Mouse (Mus musculus) forebrain, embryonic 12.5 days (tissue): ENCODE data around the gene Lrp1. TPM values are rescaled to one million over a fixed set of nuclear protein-coding genes. Genes with fewer than 3 reads are reported as not detected.

Experiments
- ATAC-seq: fragments of 200-750 bp; cut with Nextera tagmentation; 2 replicates; pipeline ENCODE4 v1.8.0; 2017; ENCODE audit warnings: moderate TSS enrichment; ENCODE audit not compliant: low FRiP score
- H3K27ac ChIP-seq: fragments of 300-500 bp; sonication (generic); 2 replicates; pipeline ENCODE4 v1.5.1; 2016; ENCODE audit warnings: mild to moderate bottlenecking
- H3K27me3 ChIP-seq: fragments of 300-500 bp; sonication (generic); 2 replicates; pipeline ENCODE4 v1.6.1; 2016; ENCODE audit warnings: mild to moderate bottlenecking
- H3K36me3 ChIP-seq: fragments of 300-500 bp; sonication (generic); replicated peaks from 2 replicates; pipeline ENCODE4 v1.6.1; 2016; ENCODE audit warnings: mild to moderate bottlenecking
- H3K4me1 ChIP-seq: fragments of 300-500 bp; sonication (generic); 2 replicates; pipeline ENCODE4 v1.6.1; 2016
- H3K4me2 ChIP-seq: fragments of 300-500 bp; sonication (generic); 2 replicates; pipeline ENCODE4 v1.6.1; 2016; ENCODE audit warnings: mild to moderate bottlenecking, moderate library complexity
- H3K4me3 ChIP-seq: fragments of 300-500 bp; sonication (generic); replicated peaks from 2 replicates; pipeline ENCODE4 v1.5.1; 2016; ENCODE audit warnings: mild to moderate bottlenecking
- H3K9ac ChIP-seq: fragments of 300-500 bp; sonication (generic); 2 replicates; pipeline ENCODE4 v1.6.1; 2016; ENCODE audit warnings: mild to moderate bottlenecking
- H3K9me3 ChIP-seq: fragments of 300-500 bp; sonication (generic); 2 replicates; pipeline ENCODE4 v1.6.1; 2016
- WGBS: fragments of 180-500 bp; shearing (Covaris S2); methylation state at CpG from one replicate; pipeline ENCODE4 v1.1.7; 2016; 5-methylcytosine and 5-hydroxymethylcytosine counted together
- polyA plus RNA-seq: library from polyadenylated mRNA; unstranded; fragments of >200 nt; fragmentation: Nextera tagmentation; extraction: Ambion mirVana; gene quantifications from 2 replicates; pipeline ENCODE4 v1.2.1, GENCODE M21; 2016

The Lrp1 gene
- polyA plus RNA-seq, 1 experiment from 2014 or later, result 81.8 TPM

- peak overlapping the region; percentile 31 for H3K4me2 ChIP-seq
- H3K27me3 ChIP-seq, result peaks cover 64% of the 10 kb centered on the region
- ATAC-seq, result no peak
- peak overlapping the region; percentile 9; the same call in 1 of the 2 replicates for H3K9ac ChIP-seq
- no peaks in the 10 kb centered on the region for H3K9me3 ChIP-seq
- peaks cover 36% of the 10 kb centered on the region for H3K36me3 ChIP-seq
- WGBS, result 7% methylated on average over 30 of the region's 30 CpGs
- no peak overlapping the region for H3K4me3 ChIP-seq
- peaks cover 74% of the 10 kb centered on the region for H3K4me1 ChIP-seq
- peak overlapping the region; percentile 63 for H3K27ac ChIP-seq
Observed at GRCm38 (mm10) chr10:127516576-127517260, 104.2 kb downstream of the Lrp1 start.

- peak overlapping the region; percentile 31 for H3K4me2 ChIP-seq
- peaks cover 36% of the 10 kb centered on the region for H3K36me3 ChIP-seq
- no peak overlapping the region for H3K4me3 ChIP-seq
- H3K27me3 ChIP-seq, result peaks cover 71% of the 10 kb centered on the region
- no peak for ATAC-seq
- H3K9ac ChIP-seq, result peak overlapping the region; percentile 9; the same call in 1 of the 2 replicates
- 14% methylated on average over 8 of the region's 8 CpGs for WGBS
- H3K4me1 ChIP-seq, result peaks cover 74% of the 10 kb centered on the region
- no peaks in the 10 kb centered on the region for H3K9me3 ChIP-seq
- H3K27ac ChIP-seq, result peak overlapping the region; percentile 63; the same call in 1 of the 2 replicates
Observed at GRCm38 (mm10) chr10:127515983-127516459, 104.9 kb downstream of the Lrp1 start.

GRCm38 (mm10) chr10:127515271-127515982 is 105.5 kb downstream of the Lrp1 start:
- no peak overlapping the region for H3K4me2 ChIP-seq
- H3K27ac ChIP-seq, result no peak overlapping the region
- no peaks in the 10 kb centered on the region for H3K9me3 ChIP-seq
- H3K9ac ChIP-seq, result no peak overlapping the region
- H3K27me3 ChIP-seq, result peaks cover 77% of the 10 kb centered on the region
- H3K4me3 ChIP-seq, result no peak overlapping the region
- H3K36me3 ChIP-seq, result peaks cover 31% of the 10 kb centered on the region
- peaks cover 74% of the 10 kb centered on the region for H3K4me1 ChIP-seq
- ATAC-seq, result no peak
- WGBS, result 30% methylated on average over 9 of the region's 9 CpGs

GRCm38 (mm10) chr10:127514764-127515163 is 106.2 kb downstream of the Lrp1 start, which contains the start of gene Ndufa4l2:
Gene Ndufa4l2 (plus strand): TSS chr10:127514967.
- H3K4me3 ChIP-seq, result peak within 1 kb of the TSS; percentile 41
- H3K9ac ChIP-seq, result peak within 1 kb of the TSS; percentile 38; the same call in 1 of the 2 replicates
- H3K36me3 ChIP-seq, result peaks cover 24% of the 10 kb centered on the region
- H3K27me3 ChIP-seq, result peaks cover 84% of the 10 kb centered on the region
- no peaks in the 10 kb centered on the region for H3K9me3 ChIP-seq
- H3K27ac ChIP-seq, result peak within 1 kb of the TSS; percentile 94
- H3K4me2 ChIP-seq, result peak within 1 kb of the TSS; percentile 76
- peaks cover 79% of the 10 kb centered on the region for H3K4me1 ChIP-seq
- 14% methylated on average over 6 of the region's 6 CpGs for WGBS
- ATAC-seq, result no peak

GRCm38 (mm10) chr10:127514111-127514698 is 106.7 kb downstream of the Lrp1 start:
- Histone ChIP-seq H3K27me3 (peaks cover 90% of the 10 kb centered on the region), H3K4me1 (peaks cover 84% of the 10 kb centered on the region), H3K4me3 (no peak overlapping the region), H3K9me3 (no peaks in the 10 kb centered on the region), H3K27ac (peak overlapping the region; percentile 94), H3K36me3 (peaks cover 20% of the 10 kb centered on the region), H3K4me2 (peak overlapping the region; percentile 76), H3K9ac (no peak overlapping the region)
- WGBS, result 6% methylated on average over 13 of the region's 13 CpGs
- ATAC-seq, result no peak

- Histone ChIP-seq H3K4me1 (peaks cover 89% of the 10 kb centered on the region), H3K4me3 (peak overlapping the region; percentile 41), H3K27ac (peak overlapping the region; percentile 94), H3K9me3 (no peaks in the 10 kb centered on the region), H3K4me2 (peak overlapping the region; percentile 76), H3K36me3 (peaks cover 13% of the 10 kb centered on the region), H3K9ac (peak overlapping the region; percentile 38; the same call in 1 of the 2 replicates), H3K27me3 (peaks cover 92% of the 10 kb centered on the region)
- 2% methylated on average over 16 of the region's 16 CpGs for WGBS
- peak; percentile 47 for ATAC-seq
Observed at GRCm38 (mm10) chr10:127513501-127514091, 107.4 kb downstream of the Lrp1 start.

- no peaks in the 10 kb centered on the region for H3K9me3 ChIP-seq
- WGBS, result 0% methylated on average over 27 of the region's 27 CpGs
- peak overlapping the region; percentile 41 for H3K4me3 ChIP-seq
- H3K9ac ChIP-seq, result peak overlapping the region; percentile 33; the same call in 1 of the 2 replicates
- peaks cover 92% of the 10 kb centered on the region for H3K27me3 ChIP-seq
- H3K36me3 ChIP-seq, result peaks cover 6% of the 10 kb centered on the region
- ATAC-seq, result peak; percentile 24
- peak overlapping the region; percentile 76 for H3K4me2 ChIP-seq
- peaks cover 95% of the 10 kb centered on the region for H3K4me1 ChIP-seq
- H3K27ac ChIP-seq, result peak overlapping the region; percentile 94
Observed at GRCm38 (mm10) chr10:127512813-127513212, 108.1 kb downstream of the Lrp1 start.

- Histone ChIP-seq H3K9me3 (no peaks in the 10 kb centered on the region), H3K9ac (peak overlapping the region; percentile 68), H3K4me1 (peaks cover 90% of the 10 kb centered on the region), H3K27me3 (peaks cover 92% of the 10 kb centered on the region), H3K4me3 (peak overlapping the region; percentile 41), H3K36me3 (0 out of 2 replicates have a peak, but pooled peaks cover under 1% of the 10 kb centered on the region), H3K27ac (peak overlapping the region; percentile 94), H3K4me2 (peak overlapping the region; percentile 76)
- no peak for ATAC-seq
- WGBS, result 1% methylated on average over 7 of the region's 7 CpGs
Observed at GRCm38 (mm10) chr10:127512307-127512666, 108.7 kb downstream of the Lrp1 start.

GRCm38 (mm10) chr10:127511634-127512306 is 109.2 kb downstream of the Lrp1 start:
- Histone ChIP-seq H3K36me3 (no peaks in the 10 kb centered on the region), H3K27ac (peak overlapping the region; percentile 94), H3K9me3 (no peaks in the 10 kb centered on the region), H3K4me1 (peaks cover 85% of the 10 kb centered on the region), H3K27me3 (peaks cover 93% of the 10 kb centered on the region), H3K9ac (peak overlapping the region; percentile 68), H3K4me3 (peak overlapping the region; percentile 41), H3K4me2 (peak overlapping the region; percentile 76)
- under 1% methylated on average over 44 of the region's 46 CpGs for WGBS
- ATAC-seq, result 0 out of 2 replicates have a peak, but pooled peaks have one; percentile 4

GRCm38 (mm10) chr10:127510895-127511617 is 109.9 kb downstream of the Lrp1 start:
- Histone ChIP-seq H3K9ac (peak overlapping the region; percentile 68), H3K4me2 (peak overlapping the region; percentile 76), H3K4me3 (peak overlapping the region; percentile 41), H3K9me3 (no peaks in the 10 kb centered on the region), H3K4me1 (peaks cover 78% of the 10 kb centered on the region), H3K36me3 (no peaks in the 10 kb centered on the region), H3K27me3 (peaks cover 95% of the 10 kb centered on the region), H3K27ac (peak overlapping the region; percentile 94)
- WGBS, result 3% methylated on average over 11 of the region's 11 CpGs
- no peak for ATAC-seq
